Mouse (Mus musculus) layer of hippocampus, adult 9-11 months (tissue): ENCODE measurements around the gene Chrnb2.
"Not testable (repeated sequence)": the region's sequence is repeated elsewhere in the genome, so short reads cannot be mapped to it uniquely, and the experiment has no call there.

Experiments used
- DNase-seq: peaks from one replicate; pipeline ENCODE4 v3.0.0; 2022

The Chrnb2 gene

GRCm38 (mm10) chr3:89764119-89764724 is at the start of gene Chrnb2:
Chrnb2 (minus strand) TSS chr3:89764632.
- DNase-seq, result no peak

GRCm38 (mm10) chr3:89814051-89814450 is 49.6 kb upstream of the Chrnb2 start:
- no peak for DNase-seq

- DNase-seq, result no peak
Measured at GRCm38 (mm10) chr3:89812166-89812565, 47.7 kb upstream of the Chrnb2 start.

- DNase-seq, result no peak
Measured at GRCm38 (mm10) chr3:89810841-89811240, 46.4 kb upstream of the Chrnb2 start.

GRCm38 (mm10) chr3:89808638-89809037 is 44.2 kb upstream of the Chrnb2 start:
- no peak for DNase-seq

- no peak for DNase-seq
Measured at GRCm38 (mm10) chr3:89807881-89808280, 43.4 kb upstream of the Chrnb2 start.

GRCm38 (mm10) chr3:89807171-89807570 is 42.7 kb upstream of the Chrnb2 start:
- DNase-seq, result no peak

- DNase-seq, result no peak
Measured at GRCm38 (mm10) chr3:89806751-89807150, 42.3 kb upstream of the Chrnb2 start.

GRCm38 (mm10) chr3:89805179-89805578 is 40.7 kb upstream of the Chrnb2 start:
- DNase-seq, result no peak

GRCm38 (mm10) chr3:89802876-89803275 is 38.4 kb upstream of the Chrnb2 start:
- no peak for DNase-seq

GRCm38 (mm10) chr3:89801507-89801847 is 37.0 kb upstream of the Chrnb2 start:
- DNase-seq, result no peak

GRCm38 (mm10) chr3:89800774-89801506 is 36.5 kb upstream of the Chrnb2 start:
- no peak for DNase-seq

GRCm38 (mm10) chr3:89800078-89800477 is 35.6 kb upstream of the Chrnb2 start:
- not testable (repeated sequence) for DNase-seq

- no peak for DNase-seq
Measured at GRCm38 (mm10) chr3:89799476-89799875, 35.0 kb upstream of the Chrnb2 start.

- DNase-seq, result no peak
Measured at GRCm38 (mm10) chr3:89798518-89798917, 34.1 kb upstream of the Chrnb2 start.

- peak; percentile 63 for DNase-seq
Measured at GRCm38 (mm10) chr3:89796358-89796757, 31.9 kb upstream of the Chrnb2 start.

- DNase-seq, result no peak
Measured at GRCm38 (mm10) chr3:89795746-89796145, 31.3 kb upstream of the Chrnb2 start.

- DNase-seq, result no peak
Measured at GRCm38 (mm10) chr3:89794616-89795015, 30.2 kb upstream of the Chrnb2 start.

GRCm38 (mm10) chr3:89788680-89789352 is 24.4 kb upstream of the Chrnb2 start:
- no peak for DNase-seq

GRCm38 (mm10) chr3:89786275-89786674 is 21.8 kb upstream of the Chrnb2 start:
- DNase-seq, result no peak

- peak; percentile 53 for DNase-seq
Measured at GRCm38 (mm10) chr3:89784991-89785753, 20.7 kb upstream of the Chrnb2 start.

- DNase-seq, result no peak
Measured at GRCm38 (mm10) chr3:89781640-89782039, 17.2 kb upstream of the Chrnb2 start.

- DNase-seq, result no peak
Measured at GRCm38 (mm10) chr3:89780102-89780501, 15.7 kb upstream of the Chrnb2 start.
